Mouse (Mus musculus) left cerebral cortex, adult 9 months (tissue): ENCODE measurements at regions not wholly inside any gene's neighbourhood (a gene's known extent, or its start where the extent isn't known, plus 50 kb on each side); places are given as distances from the start of the nearest gene placed in this dataset.
"Not testable (repeated sequence)": the region's sequence is repeated elsewhere in the genome, so short reads cannot be mapped to it uniquely, and the experiment has no call there.

Experiments used
- DNase-seq, 2 experiments: peaks; one replicate each; pipeline ENCODE4 v3.0.0; 2022; ENCODE audit warnings: low spot score in 2 of 2

DNA sequence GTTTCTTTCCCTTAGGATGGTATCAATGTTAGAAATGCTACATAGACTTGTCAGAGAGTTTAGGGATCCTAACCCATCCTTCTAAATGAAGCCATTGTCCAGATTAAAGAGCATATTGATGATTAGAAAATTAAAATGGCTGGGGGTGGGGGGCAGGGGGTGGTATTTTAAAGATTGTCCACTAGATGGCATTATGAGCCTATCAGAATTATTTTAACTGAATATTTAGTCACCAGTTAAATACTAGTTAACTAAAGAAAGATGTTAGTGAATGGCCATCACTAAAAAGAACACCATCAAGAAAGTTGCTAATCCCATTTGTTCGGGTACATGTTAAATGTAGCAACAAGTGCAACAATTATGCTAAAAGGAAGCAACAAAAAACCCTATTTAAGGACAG lies 1909.6 kb upstream of the 5930422O12Rik start:
- DNase-seq = no peak

DNA sequence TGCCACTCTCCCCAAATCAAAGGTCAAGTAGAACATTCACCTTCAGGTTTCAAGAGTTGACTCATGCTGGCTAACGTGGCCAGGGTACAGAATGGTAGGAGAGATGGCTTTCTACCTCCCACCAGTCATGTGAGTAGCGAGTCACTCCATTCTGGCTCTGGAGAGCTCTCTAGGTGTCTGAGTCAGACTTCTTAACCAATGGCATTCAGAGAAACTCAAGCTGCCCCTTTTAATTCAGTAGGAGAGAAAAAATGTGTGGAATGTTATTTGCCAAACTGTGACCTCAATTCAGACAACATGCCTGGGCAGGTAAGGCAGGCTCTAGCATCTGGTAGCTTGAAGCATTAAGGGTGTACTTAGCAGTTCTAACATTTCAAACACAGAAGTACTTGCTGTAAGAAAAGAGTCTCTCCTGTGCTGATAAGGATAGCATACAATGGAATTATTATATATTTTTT lies 1907.5 kb upstream of the 5930422O12Rik start:
- no peak for DNase-seq

DNA sequence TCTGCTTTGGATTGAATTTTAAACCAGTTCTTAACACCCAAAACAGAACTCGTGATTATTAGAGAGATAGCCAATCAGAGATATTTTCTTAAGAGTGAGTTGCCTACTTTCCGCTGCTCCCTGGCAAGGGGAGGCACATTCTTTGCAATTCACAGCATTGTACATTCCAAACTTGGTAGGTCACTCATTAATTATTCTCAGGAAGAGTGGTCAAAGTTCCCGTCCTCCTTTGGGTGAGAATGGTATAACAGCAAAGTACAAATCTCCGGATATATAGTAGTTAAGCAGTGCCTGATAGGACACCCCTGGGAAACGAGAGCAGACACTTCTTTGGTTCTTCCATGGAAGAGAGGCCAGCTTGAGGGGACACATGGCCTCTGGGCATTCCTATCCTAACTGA lies 1903.4 kb upstream of the 5930422O12Rik start:
- DNase-seq = no peak

DNA sequence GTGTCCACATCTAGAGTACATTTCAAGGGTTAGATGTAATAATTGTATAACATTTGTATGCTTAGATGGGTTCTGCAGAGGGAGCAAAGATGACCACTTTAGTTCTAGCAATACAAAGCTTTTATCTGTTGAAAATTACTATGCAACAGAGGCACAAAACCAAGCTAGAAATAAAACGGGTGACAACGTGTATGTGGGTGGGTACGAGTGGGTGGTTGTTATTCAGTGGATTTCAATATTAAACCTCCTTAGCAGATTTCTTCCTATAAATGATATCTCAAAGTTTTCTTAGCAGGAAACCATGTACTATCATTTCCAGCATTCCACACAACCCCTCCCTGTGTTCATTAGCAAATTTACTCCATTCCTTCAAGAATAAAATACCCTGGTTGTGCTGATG lies 1889.3 kb upstream of the 5930422O12Rik start:
- DNase-seq = peak in 1 of 2 experiments; percentile 46

DNA sequence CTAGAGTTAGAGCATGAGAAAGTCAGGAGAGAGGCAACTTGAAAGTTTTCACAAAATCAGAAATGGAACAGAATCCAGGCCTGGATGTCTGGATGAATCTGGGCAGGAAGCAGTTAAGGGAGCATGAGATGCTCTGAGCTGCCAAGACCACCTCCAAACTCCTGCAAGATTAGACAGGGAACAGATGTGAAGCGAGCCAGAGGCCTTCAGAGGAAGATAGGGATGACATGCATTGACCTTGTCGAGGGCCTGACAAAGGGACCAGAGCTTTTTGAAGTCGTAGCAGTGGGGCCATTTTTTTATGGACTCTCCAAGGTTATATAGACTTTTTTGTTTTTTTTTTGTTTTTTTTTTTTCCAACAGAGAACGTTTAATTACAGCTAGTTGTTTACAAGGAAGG lies 1886.9 kb upstream of the 5930422O12Rik start:
- DNase-seq = no peak

DNA sequence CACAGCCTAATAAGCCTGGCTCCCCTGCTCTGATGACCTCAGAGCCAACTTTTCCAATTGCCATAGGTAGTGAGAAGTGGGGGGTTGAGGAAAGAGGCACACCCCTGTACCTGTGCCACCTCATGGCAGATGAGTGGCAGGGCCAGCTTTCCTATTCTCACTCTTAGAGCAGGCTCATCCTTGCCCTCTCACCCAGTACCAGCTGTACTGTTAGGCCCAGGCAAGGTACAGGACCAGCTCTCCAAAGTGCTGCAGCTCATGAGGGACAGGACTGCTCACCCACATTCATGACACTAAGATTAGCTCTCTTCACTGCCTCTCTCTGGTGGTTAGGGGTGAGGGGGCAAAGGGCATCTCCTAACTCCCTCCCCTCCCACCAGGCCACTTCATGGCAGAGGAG lies 1854.4 kb upstream of the 5930422O12Rik start:
- DNase-seq = no peak

DNA sequence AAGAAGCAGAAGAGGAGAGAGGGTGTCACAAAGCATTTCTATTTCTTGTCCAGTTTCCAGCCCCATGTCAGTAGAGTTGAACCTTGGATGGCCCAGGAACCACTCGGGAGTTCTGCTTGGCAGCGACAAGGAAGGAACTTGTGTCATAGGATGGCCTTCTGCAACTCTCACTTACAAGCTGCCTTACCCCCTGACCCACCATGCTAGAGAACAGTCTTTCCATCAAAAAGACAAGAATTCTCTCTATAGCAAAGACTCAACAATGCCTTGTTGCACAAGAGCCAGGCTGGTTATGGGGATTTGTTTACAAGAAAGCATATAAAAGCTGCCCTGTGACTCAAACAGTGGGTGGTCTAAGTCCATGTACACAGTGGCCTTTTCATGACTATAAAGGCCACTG lies 1852.4 kb upstream of the 5930422O12Rik start:
- DNase-seq = no peak

DNA sequence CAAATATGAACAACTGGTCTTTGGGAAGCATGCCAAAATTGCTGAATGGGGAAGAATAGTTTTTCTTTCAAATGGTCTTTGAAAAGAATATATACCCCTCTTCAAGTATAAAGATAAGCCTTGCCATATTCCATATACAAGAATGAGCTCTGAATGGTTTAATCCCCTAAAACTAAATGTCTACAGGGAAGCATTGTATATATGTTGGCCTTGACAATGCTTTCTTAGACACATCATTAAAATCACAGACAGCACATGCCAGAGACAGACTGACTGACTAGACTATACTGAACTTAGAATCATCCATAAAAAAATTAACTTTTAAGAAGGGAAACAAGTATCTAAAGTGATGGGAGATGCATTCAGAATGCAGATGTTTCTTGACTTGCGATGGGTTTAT lies 1843.8 kb upstream of the 5930422O12Rik start:
- DNase-seq = no peak

DNA sequence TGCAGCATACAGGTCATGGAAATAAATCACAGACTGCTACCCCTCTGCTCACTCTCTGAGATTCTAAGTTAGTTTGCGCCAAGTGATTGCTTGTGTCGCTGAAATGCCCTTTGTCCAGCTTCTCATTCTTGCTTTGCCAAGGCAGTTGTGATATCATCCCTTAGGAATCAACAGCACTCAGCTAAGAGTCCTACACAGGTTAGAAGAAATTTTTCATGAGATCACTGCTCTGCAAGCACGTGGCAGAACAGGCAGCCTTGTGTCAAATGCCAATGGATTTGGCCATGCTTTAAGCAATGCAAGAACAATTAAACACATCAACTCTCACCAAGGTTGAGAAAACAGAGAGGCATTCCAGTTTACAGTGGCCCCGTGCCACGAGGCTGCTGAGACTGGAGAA lies 1829.0 kb upstream of the 5930422O12Rik start:
- no peak for DNase-seq

DNA sequence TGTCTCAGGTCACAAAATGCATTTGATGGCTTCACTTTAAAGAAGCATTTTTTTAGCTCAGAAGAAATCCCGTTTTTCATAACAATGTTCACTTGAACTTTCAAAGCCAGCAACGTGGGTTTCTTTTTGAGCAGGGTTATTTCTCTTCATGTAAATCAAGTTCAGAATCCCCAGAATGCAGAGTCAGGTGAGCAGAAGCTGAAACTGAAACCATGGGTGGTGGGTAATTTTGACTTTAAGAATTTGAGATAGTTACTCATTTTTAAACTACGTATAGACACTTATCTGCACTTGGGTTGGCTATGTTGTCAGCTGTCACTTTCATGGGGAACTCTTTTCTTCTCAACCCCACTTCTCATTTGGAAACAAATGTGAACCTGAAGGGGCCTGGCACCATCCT lies 1827.5 kb upstream of the 5930422O12Rik start:
- DNase-seq = no peak

DNA sequence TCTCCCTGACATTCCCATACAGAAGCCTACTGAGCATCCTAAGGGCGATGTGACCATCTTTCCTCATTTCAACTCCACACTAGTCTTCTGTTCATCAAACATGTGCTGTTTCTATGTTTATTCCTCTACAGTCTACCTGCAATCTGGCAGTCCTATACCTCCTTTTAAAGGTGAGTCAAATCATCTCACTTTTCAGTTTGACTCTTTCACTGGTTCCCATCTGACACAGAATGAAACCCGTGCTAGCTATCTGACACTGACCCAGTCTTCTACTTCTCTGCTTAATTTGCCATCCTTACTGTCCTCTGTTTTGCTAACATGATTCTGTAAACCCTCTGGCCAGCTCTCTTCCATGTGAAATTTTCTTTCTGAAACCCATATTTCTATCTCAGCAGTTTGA lies 1812.0 kb upstream of the 5930422O12Rik start:
- no peak for DNase-seq

DNA sequence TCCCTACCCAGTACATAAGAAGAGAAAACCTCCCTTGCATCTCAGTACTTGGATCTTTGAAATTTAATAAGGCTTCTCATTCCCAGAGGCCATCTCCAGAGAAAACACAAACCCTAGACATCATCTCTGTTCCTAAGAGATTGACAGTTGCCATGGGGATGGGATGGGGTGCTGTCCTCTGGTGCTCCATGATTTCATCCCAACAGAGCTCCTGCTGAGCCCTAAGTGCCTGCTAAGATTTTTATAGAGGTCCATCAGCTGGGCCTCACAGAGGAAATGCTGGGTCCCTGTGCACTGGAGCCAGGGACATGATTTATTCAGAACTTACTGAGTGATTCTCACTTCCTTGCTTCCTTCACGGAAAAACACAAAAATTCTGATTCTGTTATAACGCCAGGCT lies 1800.8 kb upstream of the 5930422O12Rik start:
- DNase-seq = no peak

DNA sequence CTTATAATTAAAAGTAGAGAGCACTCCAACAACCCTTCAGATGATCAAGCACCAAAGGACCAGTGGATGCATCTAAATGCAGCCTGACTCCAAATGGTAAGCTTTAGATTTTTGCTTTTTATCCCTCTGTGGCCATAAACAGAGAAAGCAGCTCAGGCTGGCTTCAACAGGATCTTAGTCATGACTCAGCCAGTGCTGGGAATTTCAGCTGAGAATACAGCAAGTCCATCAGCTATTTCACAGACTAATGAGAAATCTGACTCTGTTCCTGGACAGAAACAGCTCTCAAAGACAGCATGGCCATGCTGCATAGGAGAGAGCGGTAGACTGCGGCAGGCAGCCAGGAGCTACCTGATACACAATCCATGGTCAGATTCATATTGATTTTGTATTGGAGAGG lies 1800.4 kb upstream of the 5930422O12Rik start:
- DNase-seq = no peak

DNA sequence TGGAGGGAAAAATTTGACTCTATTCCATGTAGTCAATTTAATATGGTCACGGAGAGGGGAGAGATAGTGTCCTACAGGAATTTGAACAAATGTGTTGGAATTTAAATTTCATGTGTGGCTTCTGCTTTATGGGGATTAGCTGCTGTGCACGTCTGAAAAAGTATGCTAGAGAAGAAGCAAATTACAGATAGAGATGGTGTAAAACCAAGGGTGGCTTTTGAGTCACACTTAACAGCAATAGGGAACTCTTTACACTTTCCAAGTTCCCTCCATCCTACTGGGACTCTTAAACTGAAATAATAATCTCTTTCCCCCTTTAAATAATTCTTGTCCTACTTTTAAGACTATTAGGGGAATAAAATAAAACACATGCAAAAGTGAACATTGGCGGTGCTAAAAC lies 1790.1 kb upstream of the 5930422O12Rik start:
- DNase-seq = no peak

DNA sequence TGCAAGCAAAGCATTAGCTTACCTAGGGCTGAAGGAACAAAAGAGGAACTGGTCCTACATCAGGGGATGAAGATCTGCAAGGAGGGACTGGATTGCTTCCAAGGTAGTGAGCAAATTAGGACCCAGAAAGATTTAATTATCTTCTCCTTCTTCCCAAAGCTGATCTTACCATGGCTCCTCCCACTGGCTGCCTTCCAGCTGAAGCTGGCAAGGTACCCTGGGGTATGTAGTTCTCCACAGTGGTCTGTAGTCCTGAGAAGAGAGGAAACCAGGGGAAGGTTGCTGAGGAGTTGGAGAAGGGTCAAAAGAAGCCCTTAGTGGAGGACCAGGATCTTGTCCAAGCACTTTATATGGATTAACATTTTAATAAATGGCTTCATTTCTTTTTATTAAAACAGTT lies 1764.8 kb upstream of the 5930422O12Rik start:
- DNase-seq = no peak

DNA sequence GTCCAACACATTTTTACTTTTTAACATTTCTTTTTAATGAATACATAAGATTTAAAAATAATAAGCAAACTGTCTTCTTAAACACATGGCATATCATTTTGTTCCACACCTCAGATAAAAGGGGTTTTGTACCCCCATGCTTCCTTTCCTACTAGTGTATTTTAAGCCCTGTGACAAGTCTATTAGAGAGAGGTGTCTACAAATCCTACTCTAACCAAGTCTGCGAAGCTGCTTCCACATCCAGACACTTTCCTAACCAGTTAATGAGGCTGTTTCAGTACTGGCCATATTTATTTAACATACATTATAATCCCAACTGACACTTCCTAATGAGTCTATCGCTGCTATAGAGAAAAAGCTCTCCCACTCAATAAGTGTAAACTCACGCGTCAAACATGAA lies 1763.0 kb upstream of the 5930422O12Rik start:
- DNase-seq = no peak

DNA sequence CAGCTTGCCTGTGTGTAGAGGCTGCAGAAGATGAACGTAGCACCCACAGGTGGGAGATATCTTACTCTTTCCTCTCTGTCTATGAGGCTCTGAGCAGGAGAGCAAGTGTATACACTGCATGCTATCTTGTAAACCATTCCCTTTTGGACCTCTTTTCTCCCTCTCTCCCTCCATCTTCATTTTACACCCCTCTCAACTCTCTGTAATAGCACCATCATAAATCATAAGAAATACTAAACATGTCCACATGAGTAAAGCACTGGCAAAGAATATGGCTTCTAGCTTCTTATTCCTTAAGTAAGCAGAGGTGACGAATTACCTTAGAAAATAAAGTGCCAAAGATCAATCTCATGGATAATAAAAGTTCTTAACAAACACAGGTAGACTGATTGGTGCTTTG lies 1724.3 kb upstream of the 5930422O12Rik start:
- no peak for DNase-seq

DNA sequence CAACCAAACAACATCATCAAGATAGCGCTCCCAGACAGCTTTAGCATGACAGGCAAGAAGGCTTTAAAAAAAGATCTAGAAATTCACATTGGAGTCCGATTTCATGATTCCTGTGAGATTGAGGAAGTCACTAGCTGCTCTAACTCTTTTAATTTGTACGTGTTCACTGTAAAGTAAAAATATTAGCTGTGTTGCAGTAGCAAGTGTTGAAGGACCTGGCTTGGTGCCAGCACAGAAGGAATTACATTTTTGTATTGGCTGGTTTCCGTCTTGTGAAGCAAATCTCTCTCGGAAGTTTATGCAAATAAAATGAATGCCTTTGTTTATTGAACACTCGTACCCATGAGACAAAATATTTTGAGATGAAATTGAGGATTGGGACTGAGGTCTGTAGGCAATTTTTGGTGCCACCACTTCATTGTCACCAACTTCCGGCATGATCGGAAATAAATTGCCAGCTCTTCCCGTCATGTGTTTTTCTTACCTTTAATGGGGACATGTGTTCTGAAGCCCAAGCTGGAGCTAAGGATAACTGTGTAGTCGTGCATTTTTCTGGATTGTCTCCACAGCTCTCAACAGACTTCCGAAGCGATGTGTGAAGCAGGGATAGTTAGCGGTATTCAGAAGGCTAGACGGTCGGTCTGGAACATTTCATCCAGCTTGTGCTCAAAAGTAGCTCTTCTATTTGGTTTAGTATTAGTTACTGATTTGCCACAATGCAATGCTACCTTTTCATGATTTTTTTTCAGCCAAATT lies 1715.0 kb upstream of the 5930422O12Rik start:
- DNase-seq = peak in 1 of 2 experiments; percentile 11

DNA sequence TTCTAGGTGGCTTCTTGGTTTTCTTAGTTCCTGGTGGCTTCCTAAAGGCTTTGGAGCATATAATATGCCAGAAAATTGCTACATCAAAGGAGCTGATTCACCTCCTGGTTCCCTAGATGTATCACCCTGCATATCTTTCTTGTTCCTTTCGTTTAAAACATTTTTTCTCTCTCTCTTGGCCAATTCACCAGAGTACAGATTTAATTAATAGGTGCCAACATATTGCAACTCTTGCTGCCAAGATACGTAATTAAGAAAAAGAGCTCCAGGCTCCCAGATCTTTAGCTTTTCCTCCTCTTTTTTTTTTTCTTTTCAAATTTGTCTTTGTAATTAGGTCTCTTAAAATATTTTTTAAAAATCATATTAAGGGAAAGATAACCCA lies 1714.4 kb upstream of the 5930422O12Rik start:
- no peak for DNase-seq

DNA sequence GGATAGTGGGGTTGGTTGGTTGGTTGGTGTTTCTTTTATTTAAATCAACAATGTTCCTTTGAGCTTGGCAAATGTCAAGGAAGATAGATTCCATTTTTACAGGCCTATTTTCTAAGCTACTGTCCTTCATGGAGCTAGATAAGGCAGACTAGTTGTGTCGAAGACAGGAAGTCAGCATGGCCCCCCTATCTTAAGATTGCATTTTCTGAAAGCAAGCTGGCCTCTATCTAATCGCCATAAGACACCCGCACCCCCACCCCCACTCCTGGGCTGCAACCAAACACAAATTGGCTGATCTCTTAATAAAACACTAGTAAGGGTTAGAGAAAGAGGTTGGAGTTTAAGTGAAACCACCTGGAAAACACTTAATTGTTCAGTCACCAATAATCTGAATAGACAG lies 1708.5 kb upstream of the 5930422O12Rik start:
- DNase-seq = no peak

DNA sequence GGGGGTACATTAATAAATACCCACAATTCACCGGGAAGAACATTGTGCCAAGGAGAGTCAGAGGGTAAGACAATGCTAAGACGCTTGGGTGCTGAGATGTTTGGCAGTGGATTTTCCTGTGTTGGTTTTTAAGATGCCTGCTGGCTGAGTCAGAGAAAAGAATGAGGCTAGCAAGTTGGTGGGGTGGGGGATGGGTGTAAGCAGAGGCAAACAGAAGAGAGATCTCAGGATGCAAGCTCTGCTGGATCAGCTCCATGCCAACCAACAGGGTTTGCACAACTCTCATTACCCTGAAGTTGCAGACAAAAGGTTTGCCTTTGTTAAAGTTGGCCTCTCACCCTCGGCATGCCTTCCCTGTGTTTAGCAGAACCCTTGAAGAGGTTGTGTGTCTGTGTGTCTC lies 1707.9 kb upstream of the 5930422O12Rik start:
- DNase-seq = no peak

DNA sequence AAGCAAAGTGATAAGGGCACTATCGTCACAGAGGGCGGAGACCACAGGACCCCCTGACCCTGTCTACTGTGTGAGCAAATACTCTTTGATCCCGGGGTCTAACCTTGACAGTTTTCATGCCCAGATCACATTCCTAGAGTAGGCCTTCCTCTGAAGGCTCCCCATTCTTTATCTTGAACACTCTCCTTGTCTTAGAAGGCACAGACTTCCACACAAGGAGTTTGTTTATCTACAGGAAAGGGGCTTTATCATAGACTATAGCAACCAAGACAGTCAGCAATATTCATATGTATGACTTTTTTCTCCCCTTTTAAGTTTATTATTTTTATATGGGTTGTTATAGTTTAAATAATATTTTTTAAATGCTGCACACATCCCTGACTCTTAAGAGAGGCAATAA lies 1703.1 kb upstream of the 5930422O12Rik start:
- DNase-seq = no peak

DNA sequence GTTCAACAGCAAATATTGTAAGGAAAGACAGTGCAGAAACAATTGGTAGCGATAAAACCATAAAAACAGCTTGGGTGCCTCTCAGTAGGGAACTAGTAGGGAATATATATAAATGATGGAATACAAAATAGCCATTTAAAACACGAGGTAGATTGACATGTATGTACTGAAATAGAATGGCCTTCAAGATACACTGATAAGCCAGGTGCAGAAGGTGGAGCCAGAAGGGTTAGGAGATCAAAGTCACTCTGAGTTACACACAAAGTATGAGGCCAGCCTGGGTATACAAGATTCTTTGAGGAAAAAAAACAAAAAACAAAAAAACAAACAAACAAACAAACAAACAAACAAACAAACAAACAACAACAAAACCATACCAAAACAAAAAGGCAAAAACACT lies 1692.9 kb upstream of the 5930422O12Rik start:
- DNase-seq = no peak

DNA sequence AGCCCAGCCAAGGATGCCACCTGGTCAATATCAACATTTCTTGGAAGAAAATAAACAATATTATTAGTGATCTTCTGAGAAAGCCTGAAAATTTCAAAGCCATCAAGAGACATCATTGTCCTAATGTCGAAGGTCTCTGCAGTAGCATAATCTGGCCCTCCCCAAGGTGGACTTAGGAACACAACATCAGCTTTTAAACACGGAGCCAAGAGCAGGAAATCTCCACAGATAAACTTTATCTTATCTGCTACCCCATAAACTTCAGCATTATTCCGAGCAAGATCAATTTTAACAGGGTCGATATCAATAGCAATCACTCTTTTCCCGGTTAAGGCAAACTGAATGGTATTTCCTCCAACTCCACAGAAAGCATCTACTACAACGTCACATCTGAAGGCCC lies 1691.2 kb upstream of the 5930422O12Rik start:
- not testable (repeated sequence) for DNase-seq
